Comparison of ENCODE assay signal across 24 mouse cellular contexts in genomic region chr1:179152376-179152775, GRCm38 (mm10).
DNase-seq lines count a peak whose midpoint lies in the region; ATAC-seq and TF ChIP-seq lines count a peak whose summit lies in the region.
"Had no signal": no experiment of that assay in that cellular context is flagged by ENCODE, and none has a peak within 500 bp of the region (broad histone marks: within the 10 kb centered on the region; RNA-seq: fewer than 3 reads in every experiment).

No protein-coding gene starts in this region.

- no peak overlapping the region for H3K4me2 ChIP-seq in kidney, embryonic 15.5 days
- no peak overlapping the region for H3K4me2 ChIP-seq in lung, embryonic 14.5 days
- H3K4me2 ChIP-seq in stomach, postnatal 0 days (replicated peaks; ENCODE audit: low read depth) = no peak overlapping the region
- H3K4me2 ChIP-seq: forebrain, embryonic 13.5 days; heart, embryonic 13.5 days; hindbrain, embryonic 14.5 days had no signal

- peak overlapping the region; percentile 10; the same call in 1 of the 2 replicates for H3K27ac ChIP-seq in kidney, embryonic 15.5 days
- no peak overlapping the region for H3K27ac ChIP-seq in lung, embryonic 14.5 days (ENCODE audit: low read depth)
- H3K27ac ChIP-seq in stomach, postnatal 0 days (replicated peaks) = 0 out of 2 replicates have a peak overlapping the region, but pooled peaks have one; percentile 13
- H3K27ac ChIP-seq: forebrain, embryonic 10.5 days; forebrain, embryonic 13.5 days; heart, adult 2 months; heart, embryonic 10.5 days; heart, embryonic 13.5 days; hindbrain, embryonic 14.5 days; hindbrain, postnatal 0 days had no signal

- no peaks in the 10 kb centered on the region for H3K36me3 ChIP-seq in kidney, embryonic 15.5 days
- no peaks in the 10 kb centered on the region for H3K36me3 ChIP-seq in lung, embryonic 14.5 days (ENCODE audit: insufficient read depth)
- no peaks in the 10 kb centered on the region for H3K36me3 ChIP-seq in stomach, postnatal 0 days (ENCODE audit: control insufficient read depth, insufficient read depth, low read length)
- H3K36me3 ChIP-seq: forebrain, embryonic 10.5 days; heart, embryonic 10.5 days; heart, embryonic 13.5 days had no signal

- WGBS in kidney, embryonic 15.5 days = 65% methylated on average over 9 of the region's 9 CpGs
- 44% methylated on average over 9 of the region's 9 CpGs for WGBS in lung, embryonic 14.5 days
- WGBS in stomach, postnatal 0 days = 44% methylated on average over 9 of the region's 9 CpGs

- 0 out of 2 replicates have a peak, but pooled peaks cover 5% of the 10 kb centered on the region for H3K4me1 ChIP-seq in kidney, embryonic 15.5 days
- H3K4me1 ChIP-seq in lung, embryonic 14.5 days (ENCODE audit: insufficient read depth) = peaks cover 7% of the 10 kb centered on the region; the same call in 1 of the 2 replicates
- H3K4me1 ChIP-seq in stomach, postnatal 0 days (replicated peaks; ENCODE audit: control insufficient read depth, insufficient read depth) = no peaks in the 10 kb centered on the region
- H3K4me1 ChIP-seq: forebrain, embryonic 13.5 days had no signal

- no peak for TF ChIP-seq CTCF in lung, embryonic 14.5 days (IDR thresholded peaks at IDR 0.05; ENCODE audit: low read depth)
- no peak for TF ChIP-seq CTCF in stomach, postnatal 0 days (IDR thresholded peaks at IDR 0.05; ENCODE audit: low read depth)

- H3K4me3 ChIP-seq in kidney, embryonic 15.5 days (replicated peaks) = no peak overlapping the region
- H3K4me3 ChIP-seq in lung, embryonic 14.5 days (ENCODE audit: low read depth, low read length) = no peak overlapping the region
- no peak overlapping the region for H3K4me3 ChIP-seq in stomach, postnatal 0 days (ENCODE audit: low read depth, low read length)
- H3K4me3 ChIP-seq: forebrain, embryonic 10.5 days; forebrain, embryonic 13.5 days; heart, adult 2 months; heart, embryonic 10.5 days; heart, embryonic 13.5 days had no signal

- no peak for DNase-seq in kidney, adult 8-10 months
- DNase-seq in lung, embryonic 14.5 days = peak; percentile 67
- DNase-seq in lung, postnatal 36 days = no peak
- DNase-seq in stomach, postnatal 0 days (ENCODE audit: low spot score) = no peak
- DNase-seq: adrenal gland, adult 2 months; adrenal gland, postnatal 14 days; cerebellum, adult 11 months; cerebellum, adult 2 months; cerebellum, adult 9-11 months; cerebellum, postnatal 25 days; gastrocnemius, postnatal 25 days; heart, adult 2 months; heart, postnatal 14 days; heart, postnatal 4 days had no signal

- no peak for TF ChIP-seq EP300 in stomach, postnatal 0 days (optimal IDR thresholded peaks at IDR 0.05)

- H3K9ac ChIP-seq in kidney, embryonic 15.5 days = no peak overlapping the region
- no peak overlapping the region for H3K9ac ChIP-seq in lung, embryonic 14.5 days
- no peak overlapping the region for H3K9ac ChIP-seq in stomach, postnatal 0 days (ENCODE audit: low read length)
- H3K9ac ChIP-seq: forebrain, embryonic 13.5 days; heart, embryonic 13.5 days; hindbrain, embryonic 14.5 days had no signal

- H3K9me3 ChIP-seq in kidney, embryonic 15.5 days (replicated peaks) = no peaks in the 10 kb centered on the region
- no peaks in the 10 kb centered on the region for H3K9me3 ChIP-seq in lung, embryonic 14.5 days (ENCODE audit: low read depth, low read length)
- H3K9me3 ChIP-seq in stomach, postnatal 0 days (ENCODE audit: control insufficient read depth, low read length) = no peaks in the 10 kb centered on the region
- H3K9me3 ChIP-seq: forebrain, embryonic 10.5 days; forebrain, embryonic 13.5 days; heart, embryonic 10.5 days; heart, embryonic 13.5 days had no signal

- no peaks in the 10 kb centered on the region for H3K27me3 ChIP-seq in kidney, embryonic 15.5 days
- H3K27me3 ChIP-seq in lung, embryonic 14.5 days (ENCODE audit: insufficient read depth, low read length) = no peaks in the 10 kb centered on the region
- H3K27me3 ChIP-seq in stomach, postnatal 0 days (ENCODE audit: control insufficient read depth, insufficient read depth, low read length) = no peaks in the 10 kb centered on the region
- H3K27me3 ChIP-seq: forebrain, embryonic 13.5 days had no signal

- ATAC-seq in kidney, embryonic 15.5 days (replicated peaks; ENCODE audit: low FRiP score) = no peak
- ATAC-seq in lung, embryonic 14.5 days (ENCODE audit: insufficient read depth) = peak; percentile 56; the same call in 1 of the 2 replicates
- ATAC-seq in stomach, postnatal 0 days (ENCODE audit: low FRiP score, low TSS enrichment) = no peak
- no peak for ATAC-seq in granulocyte monocyte progenitor cell, adult 5-6 weeks (replicated peaks; ENCODE audit: poor library complexity, severe bottlenecking)
- ATAC-seq: CD4-positive, CD25-positive, alpha-beta regulatory T cell, adult 4 months; forebrain, embryonic 13.5 days; forebrain, embryonic 16.5 days; hindbrain, postnatal 0 days had no signal
